Mouse (Mus musculus): Measurements from ENCODE around the gene Nup155. TPM values are rescaled to one million over a fixed set of nuclear protein-coding genes. Genes with fewer than 3 reads are reported as not detected.

Nup155 gene
- polyA plus RNA-seq, 1 experiment from 2014 or later, result 8.0 TPM

DNA sequence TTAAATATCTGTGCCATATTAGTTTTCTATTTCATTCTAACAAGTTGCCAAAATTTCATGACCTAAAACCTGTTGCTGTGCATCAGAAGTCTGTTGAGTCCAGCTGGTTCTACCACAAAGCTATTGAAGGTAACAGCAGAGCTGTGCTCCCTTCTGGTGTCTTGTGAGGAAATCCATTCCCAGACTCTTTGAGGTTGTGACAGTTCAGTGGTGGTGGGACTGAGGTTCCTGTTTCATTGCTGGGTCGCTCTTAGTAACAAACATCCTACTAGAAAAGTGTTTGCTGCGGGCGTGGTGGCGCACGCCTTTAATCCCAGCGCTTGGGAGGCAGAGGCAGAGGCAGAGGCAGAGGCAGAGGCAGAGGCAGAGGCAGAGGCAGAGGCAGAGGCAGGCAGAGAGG lies 99.3 kb downstream of the Nup155 start:
- Histone ChIP-seq H3K9me3 (replicated peaks) (no peaks in the 10 kb centered on the region), H3K27me3 (replicated peaks) (no peaks in the 10 kb centered on the region), H3K4me3 (replicated peaks) (no peak overlapping the region), H3K36me3 (peaks cover 65% of the 10 kb centered on the region), H3K4me2 (no peak overlapping the region), H3K27ac (replicated peaks) (no peak overlapping the region), H3K4me1 (no peaks in the 10 kb centered on the region), H3K9ac (replicated peaks) (no peak overlapping the region)
- WGBS, result 91% methylated on average over 6 of the region's 6 CpGs
- ATAC-seq (ENCODE audit: low FRiP score), result no peak

Other genes with a start within 250 kb of the Nup155 start
- gene Wdr70, start 10.1 kb upstream of the Nup155 start, polyA plus RNA-seq (2015; fragmentation: Nextera tagmentation; extraction: Ambion mirVana), result 61.6 and 64.8 TPM in 2 replicates
- 13.8 and 16.4 TPM in 2 replicates for gene Cplane1, start 59.8 kb downstream of the Nup155 start, polyA plus RNA-seq (2015; fragmentation: Nextera tagmentation; extraction: Ambion mirVana)

Measured in neural tube, embryonic 15.5 days (tissue).